Mouse (Mus musculus) heart, embryonic 14.5 days (tissue): ENCODE data around the gene Calm3. TPM values are rescaled to one million over a fixed set of nuclear protein-coding genes. Genes with fewer than 3 reads are reported as not detected.

Experiments
- polyA plus RNA-seq: library from polyadenylated mRNA; unstranded; fragments of >200 nt; fragmentation: Nextera tagmentation; extraction: Ambion mirVana; gene quantifications from 2 replicates; pipeline ENCODE4 v1.2.1, GENCODE M21; 2014

The Calm3 gene
- polyA plus RNA-seq, 1 experiment from 2014 or later = 152 TPM

Other genes starting within 250 kb of the Calm3 start
- 0.47 and 0.66 TPM in 2 replicates for gene Ceacam15, start 248.4 kb downstream of the Calm3 start, polyA plus RNA-seq
- not detected in 2 replicates for gene Ceacam9, start 202.2 kb downstream of the Calm3 start, polyA plus RNA-seq
- gene Ap2s1, start 185.7 kb downstream of the Calm3 start, polyA plus RNA-seq = 237 and 256 TPM in 2 replicates
- 27.7 and 30.3 TPM in 2 replicates for gene Slc1a5, start 142.8 kb downstream of the Calm3 start, polyA plus RNA-seq
- gene Strn4, start 108.2 kb downstream of the Calm3 start, polyA plus RNA-seq = 90.9 and 91.4 TPM in 2 replicates
- 30.3 and 30.9 TPM in 2 replicates for gene Fkrp, start 107.4 kb downstream of the Calm3 start, polyA plus RNA-seq
- gene Prkd2, start 81.2 kb downstream of the Calm3 start, polyA plus RNA-seq = 11.2 and 12.5 TPM in 2 replicates
- gene Dact3, start 48.8 kb downstream of the Calm3 start, polyA plus RNA-seq = 13.2 and 13.8 TPM in 2 replicates
- 4.2 and 6.9 TPM in 2 replicates for gene Gng8, start 32.3 kb downstream of the Calm3 start, polyA plus RNA-seq
- gene Ptgir, start 17.6 kb downstream of the Calm3 start, polyA plus RNA-seq = 0.38 and 0.57 TPM in 2 replicates
- 2.8 TPM in 2 replicates for gene Pnmal2, start 20.6 kb upstream of the Calm3 start, polyA plus RNA-seq
- 0.04 and 0.45 TPM in 2 replicates for gene Pnmal1, start 35.6 kb upstream of the Calm3 start, polyA plus RNA-seq
- gene Gm42372, start 59.0 kb upstream of the Calm3 start, polyA plus RNA-seq = 0.08 and 0.12 TPM in 2 replicates
- 21.9 and 26.8 TPM in 2 replicates for gene Ccdc8, start 68.6 kb upstream of the Calm3 start, polyA plus RNA-seq
- 88.4 and 89.1 TPM in 2 replicates for gene Ppp5c, start 103.8 kb upstream of the Calm3 start, polyA plus RNA-seq
- 43.7 and 51.6 TPM in 2 replicates for gene Hif3a, start 138.3 kb upstream of the Calm3 start, polyA plus RNA-seq
- gene Psg16, start 149.9 kb upstream of the Calm3 start, polyA plus RNA-seq = 0.16 and 0.23 TPM in 2 replicates
- not detected in 2 replicates for gene Ceacam3, start 226.2 kb upstream of the Calm3 start, polyA plus RNA-seq